Mouse (Mus musculus) gonadal fat pad, adult 2 months (tissue): Measurements from ENCODE around the gene Timmdc1. TPM values are rescaled to one million over a fixed set of nuclear protein-coding genes. Genes with fewer than 3 reads are reported as not detected.
"Not testable (repeated sequence)": the region's sequence is repeated elsewhere in the genome, so short reads cannot be mapped to it uniquely, and the experiment has no call there.

Experiments
- DNase-seq: peaks from one replicate; pipeline ENCODE4 v3.0.0-alpha.2; 2012; ENCODE audit warnings: low read depth
- polyA plus RNA-seq: library from polyadenylated mRNA; depleted of rRNA; stranded (reverse); fragments of >200 nt; gene quantifications from 2 replicates; pipeline ENCODE4 v1.2.3, GENCODE M21; 2012

Timmdc1 gene
- polyA plus RNA-seq, 1 experiment: 11.5 TPM

DNA sequence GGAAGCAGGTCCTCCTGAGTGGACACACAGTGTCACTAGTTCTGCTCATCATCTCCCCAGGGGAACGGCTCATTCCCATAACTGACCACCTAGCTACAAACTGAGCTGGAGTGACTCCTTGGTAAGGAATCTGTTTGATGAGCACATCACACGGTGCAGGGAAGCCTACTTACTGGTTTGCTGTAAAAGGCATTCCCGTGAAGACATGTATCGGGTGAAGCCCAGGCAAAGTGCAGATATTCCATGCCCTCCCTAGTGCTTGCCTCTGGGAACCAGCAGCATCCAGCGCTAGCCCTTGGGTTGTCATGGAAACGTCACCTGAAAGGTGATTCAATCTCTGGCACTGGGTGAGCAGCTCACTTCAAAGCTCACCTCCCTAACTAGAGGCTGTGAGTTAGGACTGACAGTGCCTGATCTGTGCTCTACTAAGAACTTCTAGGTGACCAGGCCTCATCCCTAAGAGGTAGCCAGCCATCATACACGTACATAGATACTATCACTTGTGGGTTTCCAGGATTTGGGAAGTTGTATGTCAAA lies 25.8 kb downstream of the Timmdc1 start:
- DNase-seq: no peak

DNA sequence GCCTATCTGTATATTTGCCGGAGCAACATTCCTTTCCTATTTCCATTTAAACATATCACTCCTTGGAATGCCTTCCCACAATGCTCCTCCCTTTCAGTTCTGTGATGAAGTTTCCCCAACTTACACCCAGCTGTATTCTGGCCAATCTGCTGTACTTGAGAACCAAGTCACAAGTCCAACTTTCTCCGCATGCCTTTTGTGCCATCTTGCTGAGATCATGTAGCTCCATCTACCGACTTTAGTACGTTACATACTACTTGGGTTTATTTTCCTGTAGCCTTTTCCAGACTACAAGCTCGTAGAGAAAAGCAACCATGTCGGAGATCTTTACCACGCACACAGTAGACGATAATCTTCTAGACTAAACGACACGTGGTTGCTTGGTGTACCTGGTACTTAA lies 28.6 kb downstream of the Timmdc1 start:
- DNase-seq: no peak

DNA sequence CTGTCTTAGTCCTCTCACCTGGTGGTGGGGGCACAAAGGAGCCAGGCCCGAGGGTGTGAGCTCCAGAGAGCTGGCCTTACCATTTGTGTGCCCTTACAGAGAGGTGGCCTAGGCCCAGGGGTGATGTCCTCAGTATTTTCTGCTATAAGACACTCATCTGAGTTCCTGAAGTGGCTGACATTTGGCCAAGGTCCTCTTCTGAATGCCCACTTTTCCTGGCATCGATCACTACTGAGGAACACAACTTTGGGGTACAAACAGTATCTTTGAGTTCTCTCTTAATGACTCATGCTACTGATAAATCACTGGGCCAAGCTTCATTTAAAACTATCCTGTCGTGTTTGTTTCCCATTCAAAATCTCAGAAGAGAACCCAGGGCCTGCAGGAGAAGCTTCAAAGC lies 29.9 kb downstream of the Timmdc1 start:
- no peak for DNase-seq

DNA sequence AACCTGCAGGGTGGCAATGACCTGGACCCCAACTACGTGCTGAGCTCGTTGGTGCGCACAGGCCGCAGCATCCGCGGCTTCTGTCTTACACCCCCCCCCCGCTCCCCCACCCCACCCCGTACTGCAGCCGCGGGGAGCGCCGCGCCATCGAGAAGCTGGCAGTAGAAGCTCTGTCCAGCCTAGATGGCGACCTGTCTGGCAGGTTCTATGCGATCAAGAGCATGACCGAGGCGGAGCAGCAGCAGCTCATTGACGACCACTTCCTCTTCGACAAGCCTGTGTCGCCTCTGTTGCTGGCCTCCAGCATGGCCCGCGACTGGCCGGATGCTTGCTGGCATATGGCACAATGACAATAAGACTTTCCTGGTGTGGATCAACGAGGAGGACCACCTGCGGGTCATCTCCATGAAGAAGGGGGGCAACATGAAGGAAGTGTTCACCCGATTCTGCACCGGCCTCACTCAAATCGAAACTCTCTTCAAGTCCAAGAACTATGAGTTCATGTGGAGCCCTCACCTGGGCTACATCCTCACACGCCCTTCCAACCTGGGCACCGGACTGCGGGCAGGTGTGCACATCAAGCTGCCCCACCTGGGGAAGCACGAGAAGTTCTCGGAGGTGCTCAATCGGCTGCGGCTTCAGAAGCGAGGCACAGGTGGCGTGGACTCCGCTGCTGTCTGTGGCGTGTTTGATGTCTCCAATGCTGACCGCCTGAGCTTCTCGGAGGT lies 38.7 kb downstream of the Timmdc1 start:
- DNase-seq: no peak

GRCm38 (mm10) chr16:38482780-38483562 lies 39.5 kb downstream of the Timmdc1 start:
- no peak for DNase-seq

DNA sequence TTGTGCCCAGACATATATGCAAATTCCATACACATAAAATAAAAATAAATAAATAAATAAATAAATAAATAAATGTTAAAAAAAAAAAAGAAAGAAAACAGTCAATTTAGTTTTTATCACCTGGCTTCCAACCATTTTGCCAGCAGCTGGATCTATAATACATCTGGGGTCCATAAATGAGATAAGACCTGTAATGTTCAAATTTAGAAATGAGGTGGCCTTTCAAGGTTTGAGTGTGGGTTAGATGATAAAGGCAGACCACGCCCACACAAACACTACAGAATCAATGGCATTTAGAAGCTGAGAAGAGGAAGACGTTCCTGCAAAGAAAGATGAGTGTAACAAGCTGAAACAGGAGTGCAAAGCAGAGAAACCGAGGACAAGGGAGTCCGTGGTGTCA lies 41.1 kb downstream of the Timmdc1 start:
- DNase-seq: no peak

DNA sequence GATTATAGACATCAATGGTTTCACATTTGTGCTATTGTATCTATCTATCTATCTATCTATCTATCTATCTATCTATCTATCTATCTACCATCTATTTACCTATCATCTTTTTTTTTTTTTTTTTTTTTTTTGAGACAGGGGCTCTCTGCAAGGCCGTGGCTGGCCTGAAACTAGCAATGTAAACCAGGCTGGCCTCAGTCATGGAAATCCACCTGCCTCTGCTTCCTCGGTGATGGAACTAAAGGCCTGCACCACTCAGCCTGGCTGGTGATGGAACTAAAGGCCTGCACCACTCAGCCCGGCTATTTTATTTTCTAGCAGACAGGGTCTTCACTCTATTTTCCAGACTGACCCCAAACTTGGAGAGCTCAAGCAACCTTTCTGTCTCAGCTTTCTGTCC lies 44.2 kb downstream of the Timmdc1 start:
- DNase-seq: no peak

DNA sequence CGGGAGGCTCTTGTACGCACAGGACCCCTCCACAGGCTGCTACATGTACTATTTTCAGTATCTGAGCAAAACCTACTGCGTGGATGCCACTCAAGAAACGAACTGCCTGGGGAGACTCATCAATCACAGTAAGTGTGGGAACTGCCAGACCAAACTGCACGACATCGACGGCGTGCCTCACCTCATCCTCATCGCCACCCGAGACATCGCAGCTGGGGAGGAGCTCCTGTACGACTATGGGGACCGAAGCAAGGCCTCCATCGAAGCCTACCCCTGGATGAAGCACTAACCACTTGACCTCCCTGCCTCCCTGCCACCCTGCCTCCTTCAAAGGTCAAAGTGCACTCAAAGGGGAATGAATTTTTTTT lies 45.2 kb downstream of the Timmdc1 start:
- DNase-seq: not testable (repeated sequence)

GRCm38 (mm10) chr16:38476312-38477240 lies 45.9 kb downstream of the Timmdc1 start:
- no peak for DNase-seq

- no peak for DNase-seq
These were observed 46.7 kb downstream of the Timmdc1 start for GRCm38 (mm10) chr16:38475681-38476311.

DNA sequence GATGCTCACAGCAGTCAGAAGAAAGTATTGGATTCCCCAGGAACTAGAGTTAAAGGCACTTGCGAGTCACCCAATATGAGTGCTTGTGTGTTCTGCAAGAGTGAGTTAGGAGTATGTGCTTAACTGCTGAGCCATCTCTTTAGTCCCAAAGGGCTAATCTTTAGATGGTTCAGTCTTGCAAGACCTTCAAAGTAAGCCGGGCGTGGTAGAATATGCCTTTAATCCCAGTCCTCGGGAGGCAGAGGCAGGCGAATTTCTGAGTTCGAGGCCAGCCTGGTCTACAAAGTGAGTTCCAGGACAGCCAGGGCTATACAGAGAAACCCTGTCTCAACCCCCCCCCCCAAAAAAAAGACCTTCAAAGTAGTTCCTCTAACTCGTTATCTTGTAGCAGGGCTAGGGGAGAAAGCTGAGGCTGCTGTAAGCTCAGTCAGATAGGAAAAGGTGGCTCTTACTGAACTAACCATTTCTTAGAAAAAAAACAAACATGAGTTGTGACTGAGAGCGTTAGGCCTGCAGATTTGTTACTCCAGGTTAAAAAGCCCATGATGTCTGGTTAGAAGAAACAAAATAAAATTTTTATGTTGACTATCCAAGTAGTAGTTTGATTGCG lies 47.7 kb downstream of the Timmdc1 start:
- no peak for DNase-seq

- DNase-seq: no peak
These were observed 48.8 kb downstream of the Timmdc1 start for GRCm38 (mm10) chr16:38473661-38474060.

DNA sequence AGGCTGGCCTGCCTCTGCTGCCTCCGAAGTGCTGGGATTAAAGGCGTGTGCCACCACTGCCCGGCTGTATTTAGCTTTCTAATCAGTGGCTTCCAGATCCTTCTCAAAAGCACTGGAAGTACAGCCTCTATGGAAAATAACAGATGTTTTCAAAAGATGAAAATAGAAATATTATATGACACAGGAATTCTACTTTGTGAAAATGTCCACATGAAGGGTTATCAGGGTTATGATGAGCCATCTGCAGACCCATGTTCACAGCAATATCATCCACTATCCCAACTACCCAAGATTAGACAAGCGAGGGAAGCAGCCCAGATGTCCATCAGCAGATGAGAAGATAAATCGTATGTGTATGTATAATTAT lies 50.0 kb downstream of the Timmdc1 start:
- DNase-seq: no peak

DNA sequence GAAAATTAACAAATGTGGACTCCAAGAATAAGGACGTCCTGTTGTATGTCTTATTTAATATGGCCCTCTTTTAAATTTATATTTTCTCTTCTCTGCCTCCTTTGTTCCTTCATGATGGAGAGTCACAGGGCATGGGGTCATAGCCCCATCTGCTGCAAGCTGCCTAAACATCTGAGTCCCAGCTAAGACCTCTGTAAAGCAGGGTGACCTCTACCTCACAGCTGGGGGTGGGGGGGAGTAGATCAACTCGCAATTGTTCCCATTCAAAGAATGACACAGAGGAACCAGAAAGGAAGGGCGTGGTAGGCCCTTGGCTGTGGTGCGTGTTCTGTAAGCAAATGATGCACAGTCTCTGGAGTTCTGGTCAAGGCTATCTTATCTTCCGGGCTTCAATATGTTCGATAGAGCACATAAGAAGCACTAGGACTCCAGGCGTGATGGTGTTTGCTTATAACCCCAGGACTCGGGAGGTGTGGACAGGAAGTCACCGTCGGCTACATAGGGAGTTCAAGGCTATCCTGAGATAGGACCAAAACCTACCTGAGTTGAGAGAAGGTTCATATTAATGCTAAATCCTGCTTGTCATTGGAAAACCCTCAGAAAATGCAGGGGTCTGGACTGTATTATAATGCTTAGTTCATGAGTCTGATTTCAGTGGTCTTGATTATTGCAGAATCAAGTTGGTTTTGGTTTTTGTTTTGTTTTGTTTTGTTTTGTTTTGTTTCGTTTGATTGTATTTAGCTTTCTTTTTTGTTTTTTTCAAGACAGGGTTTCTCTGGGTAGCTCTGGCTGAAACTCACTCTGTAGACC lies 50.6 kb downstream of the Timmdc1 start:
- DNase-seq: no peak

DNA sequence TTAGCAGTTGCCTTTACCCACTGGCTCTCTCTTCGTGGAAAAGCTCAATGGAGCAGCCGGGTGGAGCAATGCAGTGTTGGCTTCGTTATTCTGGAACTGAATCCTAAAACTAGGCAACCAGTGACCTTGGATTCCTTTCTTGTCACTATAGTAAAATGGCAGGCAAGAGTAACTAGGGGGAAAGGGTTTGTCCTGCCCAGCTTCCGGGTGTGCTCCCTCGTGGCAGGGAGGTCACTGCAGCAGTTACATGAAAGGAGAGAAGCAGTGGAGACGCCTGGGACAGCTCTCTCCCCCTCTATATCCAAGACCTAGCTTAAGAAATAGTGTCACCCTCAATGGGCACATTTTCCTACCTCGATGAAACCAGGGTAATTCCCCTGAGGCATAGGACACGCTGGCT lies 53.0 kb downstream of the Timmdc1 start:
- no peak for DNase-seq

GRCm38 (mm10) chr16:38468706-38469018 lies 53.8 kb downstream of the Timmdc1 start:
- DNase-seq: no peak

GRCm38 (mm10) chr16:38467917-38468705 lies 54.4 kb downstream of the Timmdc1 start:
- no peak for DNase-seq

DNA sequence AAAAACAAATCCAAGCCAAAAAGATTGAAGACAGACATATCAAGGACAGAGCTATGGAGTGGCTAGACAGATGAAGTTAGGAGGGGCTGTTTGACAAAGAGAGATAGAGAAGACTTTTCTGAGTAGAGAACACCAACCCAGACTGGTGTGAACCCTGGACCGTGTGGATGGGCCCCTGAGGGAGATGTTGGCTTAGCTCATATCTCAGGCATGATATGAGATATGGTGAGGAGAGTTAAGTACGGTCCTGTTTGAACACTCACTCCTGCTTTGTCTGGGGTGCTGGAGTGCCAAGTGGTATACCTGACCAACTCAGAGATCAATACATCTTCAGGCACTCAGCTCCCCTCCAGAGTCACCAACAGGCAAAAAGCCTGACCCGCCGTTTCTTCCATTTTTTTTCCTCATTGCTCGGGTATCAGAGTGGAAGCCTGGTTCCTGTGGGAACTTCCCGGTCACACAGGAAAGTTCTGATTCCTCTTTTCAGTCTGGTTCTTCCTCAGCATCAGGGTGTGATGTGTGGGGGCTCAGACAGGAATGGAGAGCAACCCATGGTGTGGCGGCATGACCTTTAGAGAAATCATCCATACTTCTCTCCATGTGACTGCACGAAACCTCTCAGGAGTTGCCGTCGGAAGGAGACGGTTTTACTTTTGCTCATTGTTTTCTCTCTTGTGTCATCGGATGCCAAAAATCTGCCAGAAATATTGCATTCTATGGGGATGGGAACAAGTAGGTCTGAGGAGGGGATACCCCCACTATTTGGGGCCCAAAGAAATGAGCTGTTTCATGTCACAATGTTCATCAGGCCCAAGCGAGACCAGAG lies 55.2 kb downstream of the Timmdc1 start:
- no peak for DNase-seq

DNA sequence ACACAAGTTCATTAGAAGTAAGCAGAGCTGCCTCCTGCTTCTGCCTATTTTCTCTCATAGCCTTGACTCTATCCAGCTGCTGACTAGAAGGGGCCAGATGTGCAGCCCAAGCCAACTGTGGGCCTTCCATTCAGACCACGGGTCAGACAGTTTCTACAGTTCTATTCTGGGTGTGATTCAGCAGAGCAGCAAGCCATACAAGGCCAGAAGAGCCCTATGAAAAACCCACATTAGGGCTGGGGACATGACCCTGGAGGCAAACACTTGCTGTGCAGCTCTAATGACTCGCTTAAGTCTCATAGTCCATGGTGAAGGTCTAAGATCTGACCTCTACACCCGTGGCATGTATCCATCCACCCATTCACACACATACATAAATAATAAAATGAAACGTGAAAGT lies 56.4 kb downstream of the Timmdc1 start:
- DNase-seq: no peak
